Mouse (Mus musculus) kidney, embryonic 15.5 days (tissue): ENCODE results near the gene Dmrt3. TPM values are rescaled to one million over a fixed set of nuclear protein-coding genes. Genes with fewer than 3 reads are reported as not detected.

Experiments
- ATAC-seq: fragments of 200-750 bp; cut with Nextera tagmentation; replicated peaks from 2 replicates; pipeline ENCODE4 v1.8.0; 2017; ENCODE audit warnings: moderate TSS enrichment; ENCODE audit not compliant: low FRiP score
- H3K27ac ChIP-seq: fragments of 300-500 bp; sonication (generic); 2 replicates; pipeline ENCODE4 v1.5.1; 2015; ENCODE audit warnings: mild to moderate bottlenecking, inconsistent platforms
- H3K27me3 ChIP-seq: fragments of 300-500 bp; sonication (generic); 2 replicates; pipeline ENCODE4 v1.6.1; 2015; ENCODE audit warnings: inconsistent platforms
- H3K36me3 ChIP-seq: fragments of 300-500 bp; sonication (generic); 2 replicates; pipeline ENCODE4 v1.6.1; 2015; ENCODE audit warnings: inconsistent platforms
- H3K4me1 ChIP-seq: fragments of 300-500 bp; sonication (generic); 2 replicates; pipeline ENCODE4 v1.6.1; 2015; ENCODE audit warnings: inconsistent platforms
- H3K4me2 ChIP-seq: fragments of 300-500 bp; sonication (generic); 2 replicates; pipeline ENCODE4 v1.6.1; 2015; ENCODE audit warnings: moderate library complexity, mild to moderate bottlenecking, inconsistent platforms
- H3K4me3 ChIP-seq: fragments of 300-500 bp; sonication (generic); replicated peaks from 2 replicates; pipeline ENCODE4 v1.5.1; 2015; ENCODE audit warnings: mild to moderate bottlenecking, inconsistent platforms
- H3K9ac ChIP-seq: fragments of 300-500 bp; sonication (generic); 2 replicates; pipeline ENCODE4 v1.6.1; 2015; ENCODE audit warnings: mild to moderate bottlenecking, inconsistent platforms
- H3K9me3 ChIP-seq: fragments of 300-500 bp; sonication (generic); replicated peaks from 2 replicates; pipeline ENCODE4 v1.6.1; 2016; ENCODE audit warnings: inconsistent platforms
- WGBS: fragments of 180-500 bp; shearing (Covaris S2); methylation state at CpG from one replicate; pipeline ENCODE4 v1.1.7; 2015; ENCODE audit warnings: mixed read lengths; 5-methylcytosine and 5-hydroxymethylcytosine counted together
- polyA plus RNA-seq: library from polyadenylated mRNA; unstranded; fragments of >200 nt; fragmentation: Nextera tagmentation; extraction: Ambion mirVana; gene quantifications from 2 replicates; pipeline ENCODE4 v1.2.1, GENCODE M21; 2015

Dmrt3 gene
- polyA plus RNA-seq, 1 experiment from 2014 or later: not detected

GRCm38 (mm10) chr19:25608961-25609850 is 895 bp upstream of the Dmrt3 start:
- H3K4me2 ChIP-seq: no peak overlapping the region
- no peak overlapping the region for H3K9ac ChIP-seq
- peaks cover 47% of the 10 kb centered on the region for H3K4me1 ChIP-seq
- peaks cover 100% of the 10 kb centered on the region for H3K27me3 ChIP-seq
- H3K27ac ChIP-seq: no peak overlapping the region
- no peak overlapping the region for H3K4me3 ChIP-seq
- ATAC-seq: no peak
- no peaks in the 10 kb centered on the region for H3K36me3 ChIP-seq
- H3K9me3 ChIP-seq: no peaks in the 10 kb centered on the region
- 1% methylated on average over 33 of the region's 33 CpGs for WGBS

GRCm38 (mm10) chr19:25610411-25611111 is 460 bp downstream of the Dmrt3 start:
- Histone ChIP-seq H3K36me3 (no peaks in the 10 kb centered on the region), H3K4me2 (peak overlapping the region; percentile 58), H3K27me3 (peaks cover 100% of the 10 kb centered on the region), H3K9me3 (no peaks in the 10 kb centered on the region), H3K4me3 (peak overlapping the region; percentile 38), H3K9ac (no peak overlapping the region), H3K27ac (no peak overlapping the region), H3K4me1 (peaks cover 38% of the 10 kb centered on the region)
- peak; percentile 46; the same call in 1 of the 2 replicates for ATAC-seq
- under 1% methylated on average over 67 of the region's 71 CpGs for WGBS

GRCm38 (mm10) chr19:25611116-25611515 is 1.0 kb downstream of the Dmrt3 start:
- H3K4me1 ChIP-seq: peaks cover 32% of the 10 kb centered on the region
- H3K9me3 ChIP-seq: no peaks in the 10 kb centered on the region
- peaks cover 100% of the 10 kb centered on the region for H3K27me3 ChIP-seq
- peak overlapping the region; percentile 38 for H3K4me3 ChIP-seq
- peak overlapping the region; percentile 58 for H3K4me2 ChIP-seq
- H3K9ac ChIP-seq: no peak overlapping the region
- H3K27ac ChIP-seq: no peak overlapping the region
- H3K36me3 ChIP-seq: no peaks in the 10 kb centered on the region
- WGBS: under 1% methylated on average over 42 of the region's 42 CpGs
- 0 out of 2 replicates have a peak, but pooled peaks have one; percentile 16 for ATAC-seq

- Histone ChIP-seq H3K4me3 (no peak overlapping the region), H3K9ac (no peak overlapping the region), H3K9me3 (no peaks in the 10 kb centered on the region), H3K4me1 (peaks cover 27% of the 10 kb centered on the region), H3K36me3 (no peaks in the 10 kb centered on the region), H3K27me3 (peaks cover 100% of the 10 kb centered on the region), H3K27ac (no peak overlapping the region), H3K4me2 (no peak overlapping the region)
- WGBS: 7% methylated on average over 16 of the region's 16 CpGs
- no peak for ATAC-seq
These were observed 2.0 kb downstream of the Dmrt3 start for GRCm38 (mm10) chr19:25611876-25612805.

- H3K27ac ChIP-seq: no peak overlapping the region
- peaks cover 27% of the 10 kb centered on the region for H3K4me1 ChIP-seq
- H3K36me3 ChIP-seq: no peaks in the 10 kb centered on the region
- ATAC-seq: no peak
- H3K4me3 ChIP-seq: no peak overlapping the region
- H3K9ac ChIP-seq: no peak overlapping the region
- no peak overlapping the region for H3K4me2 ChIP-seq
- WGBS: 6% methylated on average over 6 of the region's 6 CpGs
- H3K27me3 ChIP-seq: peaks cover 100% of the 10 kb centered on the region
- no peaks in the 10 kb centered on the region for H3K9me3 ChIP-seq
These were observed 2.8 kb downstream of the Dmrt3 start for GRCm38 (mm10) chr19:25612806-25613295.

GRCm38 (mm10) chr19:25613476-25614300 is 3.6 kb downstream of the Dmrt3 start:
- H3K27ac ChIP-seq: no peak overlapping the region
- peaks cover 100% of the 10 kb centered on the region for H3K27me3 ChIP-seq
- no peak overlapping the region for H3K4me2 ChIP-seq
- no peak overlapping the region for H3K4me3 ChIP-seq
- H3K36me3 ChIP-seq: no peaks in the 10 kb centered on the region
- no peak overlapping the region for H3K9ac ChIP-seq
- H3K4me1 ChIP-seq: peaks cover 27% of the 10 kb centered on the region
- ATAC-seq: no peak
- no peaks in the 10 kb centered on the region for H3K9me3 ChIP-seq
- WGBS: 8% methylated on average over 13 of the region's 13 CpGs

GRCm38 (mm10) chr19:25615889-25616288 is 5.8 kb downstream of the Dmrt3 start:
- no peak for ATAC-seq
- 9% methylated on average over 6 of the region's 6 CpGs for WGBS

GRCm38 (mm10) chr19:25622291-25623251 is 12.5 kb downstream of the Dmrt3 start:
- no peaks in the 10 kb centered on the region for H3K36me3 ChIP-seq
- peak; percentile 71; the same call in 1 of the 2 replicates for ATAC-seq
- peaks cover 94% of the 10 kb centered on the region for H3K27me3 ChIP-seq
- no peaks in the 10 kb centered on the region for H3K9me3 ChIP-seq
- H3K4me1 ChIP-seq: peaks cover 10% of the 10 kb centered on the region; the same call in 1 of the 2 replicates
- no peak overlapping the region for H3K9ac ChIP-seq
- peak overlapping the region; percentile 29 for H3K4me3 ChIP-seq
- WGBS: 26% methylated on average over 54 of the region's 54 CpGs
- H3K4me2 ChIP-seq: peak overlapping the region; percentile 54
- no peak overlapping the region for H3K27ac ChIP-seq

More at GRCm38 (mm10) chr19:25615889-25616288, 5.8 kb downstream of the Dmrt3 start:
- H3K9me3 ChIP-seq: no peaks in the 10 kb centered on the region
- H3K36me3 ChIP-seq: no peaks in the 10 kb centered on the region
- H3K4me1 ChIP-seq: peaks cover 16% of the 10 kb centered on the region
- peaks cover 100% of the 10 kb centered on the region for H3K27me3 ChIP-seq
- no peak overlapping the region for H3K9ac ChIP-seq
- no peak overlapping the region for H3K4me2 ChIP-seq
- H3K4me3 ChIP-seq: no peak overlapping the region
- no peak overlapping the region for H3K27ac ChIP-seq

GRCm38 (mm10) chr19:25628490-25628889 is 18.4 kb downstream of the Dmrt3 start:
- Histone ChIP-seq H3K4me1 (0 out of 2 replicates have a peak, but pooled peaks cover under 1% of the 10 kb centered on the region), H3K27ac (no peak overlapping the region), H3K4me2 (no peak overlapping the region), H3K27me3 (peaks cover 71% of the 10 kb centered on the region), H3K9me3 (no peaks in the 10 kb centered on the region), H3K4me3 (no peak overlapping the region), H3K9ac (no peak overlapping the region), H3K36me3 (no peaks in the 10 kb centered on the region)
- no peak for ATAC-seq
- 12% methylated on average over 9 of the region's 9 CpGs for WGBS

GRCm38 (mm10) chr19:25635119-25635518 is 25.0 kb downstream of the Dmrt3 start:
- Histone ChIP-seq H3K36me3 (no peaks in the 10 kb centered on the region), H3K27ac (no peak overlapping the region), H3K4me2 (no peak overlapping the region), H3K9me3 (no peaks in the 10 kb centered on the region), H3K4me3 (no peak overlapping the region), H3K9ac (no peak overlapping the region), H3K4me1 (no peaks in the 10 kb centered on the region), H3K27me3 (peaks cover 60% of the 10 kb centered on the region)
- no peak for ATAC-seq
- WGBS: 81% methylated on average over 5 of the region's 5 CpGs
